Mouse (Mus musculus) spleen, adult 2 months (tissue): Measurements from ENCODE around the gene Kif26a. TPM values are rescaled to one million over a fixed set of nuclear protein-coding genes. Genes with fewer than 3 reads are reported as not detected.

Experiments
- DNase-seq, 2 experiments: peaks; one replicate each; pipeline versions ENCODE4 v3.0.0 to v3.0.0-alpha.2; 2012 to 2021; ENCODE audit warnings: low spot score in 2 of 2, low read depth in 1 of 2
- H3K27ac ChIP-seq: fragments of 200-500 bp; 2 replicates; pipeline ENCODE4 v1.5.1; 2012; ENCODE audit warnings: low read length, inconsistent platforms; ENCODE audit not compliant: insufficient read depth
- H3K27me3 ChIP-seq: fragments of 200-500 bp; 2 replicates; pipeline ENCODE4 v1.6.1; 2012; ENCODE audit warnings: mild to moderate bottlenecking, moderate library complexity, low read length, inconsistent platforms; ENCODE audit not compliant: control insufficient read depth, insufficient read depth
- H3K36me3 ChIP-seq: fragments of 200-500 bp; 2 replicates; pipeline ENCODE4 v1.6.1; 2012; ENCODE audit warnings: mild to moderate bottlenecking, low read length, inconsistent platforms; ENCODE audit not compliant: control insufficient read depth, insufficient read depth
- H3K4me1 ChIP-seq: fragments of 200-500 bp; 2 replicates; pipeline ENCODE4 v1.6.1; 2011; ENCODE audit warnings: inconsistent platforms; ENCODE audit not compliant: control insufficient read depth, insufficient read depth, insufficient read length
- H3K4me3 ChIP-seq: fragments of 200-500 bp; 2 replicates; pipeline ENCODE4 v1.5.1; 2011; ENCODE audit warnings: mild to moderate bottlenecking, inconsistent platforms; ENCODE audit not compliant: insufficient read depth, insufficient read length; ENCODE audit errors: extremely low read depth
- CTCF ChIP-seq: fragments of 200-500 bp; IDR thresholded peaks from 2 replicates; pipeline ENCODE4 v1.5.1; 2011; ENCODE audit warnings: mild to moderate bottlenecking, inconsistent platforms; ENCODE audit not compliant: insufficient read depth, insufficient read length, insufficient replicate concordance; ENCODE audit errors: extremely low read depth
- POLR2A ChIP-seq: fragments of 200-500 bp; IDR thresholded peaks from 2 replicates; pipeline ENCODE4 v1.6.1; 2011; ENCODE audit warnings: low read depth, low read length, inconsistent platforms
- WGBS: fragments of 180-500 bp; shearing (Covaris S2); methylation state at CpG from one replicate; pipeline ENCODE4 v1.1.7; 2018; 5-methylcytosine and 5-hydroxymethylcytosine counted together
- polyA plus RNA-seq: library from polyadenylated mRNA; depleted of rRNA; stranded (reverse); fragments of >200 nt; gene quantifications from 2 replicates; pipeline ENCODE4 v1.2.3, GENCODE M21; 2012

The Kif26a gene
- polyA plus RNA-seq, 1 experiment = 1.8 TPM

GRCm38 (mm10) chr12:112153597-112153996 is 7.6 kb downstream of the Kif26a start:
- TF ChIP-seq CTCF = no peak
- no peak for TF ChIP-seq POLR2A
- H3K27me3 ChIP-seq = no peaks in the 10 kb centered on the region
- H3K4me1 ChIP-seq = no peaks in the 10 kb centered on the region
- H3K4me3 ChIP-seq = no peak overlapping the region
- H3K27ac ChIP-seq = no peak overlapping the region
- H3K36me3 ChIP-seq = no peaks in the 10 kb centered on the region
- DNase-seq = no peak
- 88% methylated on average over 12 of the region's 12 CpGs for WGBS

DNA sequence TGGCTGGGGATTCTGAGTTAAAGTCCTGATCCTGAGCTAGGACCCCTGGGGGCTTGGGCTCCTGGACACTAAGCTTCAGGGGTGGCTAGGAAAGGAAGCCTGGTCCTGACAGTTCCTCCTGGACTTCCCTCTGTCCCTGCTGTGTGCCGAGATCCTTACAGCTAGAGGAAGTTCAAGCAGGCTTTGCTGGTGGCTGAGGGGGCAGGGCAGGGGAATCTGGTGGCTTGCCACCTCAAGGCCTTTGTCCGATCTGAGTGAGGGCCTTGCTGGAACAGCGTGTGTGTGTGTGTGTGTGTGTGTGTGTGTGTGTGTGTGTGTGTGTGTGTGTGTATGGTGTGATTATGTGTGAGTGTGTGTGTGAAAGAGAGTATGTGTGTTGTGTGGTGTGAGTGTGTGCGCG is 8.5 kb downstream of the Kif26a start:
- no peak for TF ChIP-seq POLR2A
- TF ChIP-seq CTCF = no peak
- no peak overlapping the region for H3K4me3 ChIP-seq
- WGBS = 49% methylated on average over 5 of the region's 5 CpGs
- H3K27ac ChIP-seq = no peak overlapping the region
- no peaks in the 10 kb centered on the region for H3K27me3 ChIP-seq
- H3K36me3 ChIP-seq = no peaks in the 10 kb centered on the region
- no peaks in the 10 kb centered on the region for H3K4me1 ChIP-seq
- DNase-seq = no peak

DNA sequence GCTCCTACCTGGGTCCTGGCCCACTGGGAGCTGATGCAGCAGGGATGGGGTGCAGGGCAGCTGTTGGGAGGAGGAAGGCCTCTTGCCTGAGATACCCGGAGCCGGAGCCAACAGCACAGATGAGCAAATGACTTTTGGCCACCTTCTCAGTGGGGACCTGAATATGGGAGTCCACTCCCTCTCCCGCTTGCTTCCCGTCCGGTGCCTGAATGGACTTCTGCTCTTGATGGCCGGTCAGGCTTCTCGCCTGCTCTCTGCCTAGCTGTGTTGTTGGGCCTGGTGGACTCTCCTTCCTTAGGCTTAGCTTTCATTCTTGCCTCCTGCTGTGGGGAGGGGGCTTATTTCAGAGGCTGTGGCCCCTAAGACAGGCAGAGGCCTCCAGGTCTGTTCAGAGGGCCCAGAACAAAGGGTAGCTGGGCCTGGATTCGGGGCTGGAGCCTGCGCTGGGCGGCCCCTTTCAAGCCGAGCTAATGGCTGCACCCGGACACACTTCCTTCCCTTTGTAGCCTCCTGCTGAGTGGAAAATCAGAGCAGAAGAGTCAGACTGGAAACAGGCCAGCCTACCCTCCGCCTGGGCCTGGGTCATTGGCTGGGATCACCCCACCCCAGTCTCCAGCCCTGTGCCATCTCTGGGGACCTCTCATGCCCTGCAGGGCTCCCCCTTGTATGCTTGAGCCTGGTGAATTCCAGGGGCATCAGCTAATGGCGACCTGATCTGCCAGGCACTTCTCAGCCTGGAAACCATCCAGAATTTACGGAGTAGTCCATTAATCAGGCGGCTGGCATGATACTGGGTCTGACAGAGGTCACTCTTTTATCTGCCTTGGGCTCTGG is 9.4 kb downstream of the Kif26a start:
- no peaks in the 10 kb centered on the region for H3K4me1 ChIP-seq
- no peak overlapping the region for H3K27ac ChIP-seq
- H3K36me3 ChIP-seq = no peaks in the 10 kb centered on the region
- TF ChIP-seq POLR2A (no peak), CTCF (no peak)
- 89% methylated on average over 16 of the region's 16 CpGs for WGBS
- DNase-seq = no peak
- no peaks in the 10 kb centered on the region for H3K27me3 ChIP-seq
- H3K4me3 ChIP-seq = no peak overlapping the region

- H3K36me3 ChIP-seq = no peaks in the 10 kb centered on the region
- no peak overlapping the region for H3K27ac ChIP-seq
- H3K4me3 ChIP-seq = no peak overlapping the region
- no peak for DNase-seq
- H3K27me3 ChIP-seq = no peaks in the 10 kb centered on the region
- 83% methylated on average over 6 of the region's 6 CpGs for WGBS
- TF ChIP-seq CTCF (no peak), POLR2A (no peak)
- H3K4me1 ChIP-seq = no peaks in the 10 kb centered on the region
Observed at GRCm38 (mm10) chr12:112156804-112157203, 10.8 kb downstream of the Kif26a start.

GRCm38 (mm10) chr12:112158246-112158645 is 12.2 kb downstream of the Kif26a start:
- Histone ChIP-seq H3K36me3 (no peaks in the 10 kb centered on the region), H3K27me3 (no peaks in the 10 kb centered on the region), H3K4me3 (no peak overlapping the region), H3K27ac (no peak overlapping the region), H3K4me1 (no peaks in the 10 kb centered on the region)
- DNase-seq = no peak
- 84% methylated on average over 8 of the region's 8 CpGs for WGBS
- TF ChIP-seq POLR2A (no peak), CTCF (no peak)

DNA sequence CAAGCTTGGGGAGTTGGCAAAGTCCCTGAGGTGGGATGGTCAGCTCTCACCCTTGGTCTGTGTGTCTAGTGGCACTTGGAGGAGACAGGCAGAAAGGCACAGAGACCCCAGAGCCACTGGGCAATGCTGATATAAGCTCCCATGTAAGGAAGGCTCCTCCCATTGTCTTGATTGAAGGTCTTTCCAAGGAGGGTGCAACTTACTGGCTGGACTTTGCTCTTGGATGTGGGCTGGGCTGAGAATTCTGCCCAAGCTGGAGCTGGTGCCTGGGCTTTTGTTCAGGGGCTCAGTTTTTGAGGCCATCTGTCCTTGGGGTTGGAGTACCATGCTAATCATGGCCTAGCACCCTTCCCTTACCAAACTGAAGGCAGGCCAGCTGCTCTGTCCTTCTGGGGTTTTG is 12.8 kb downstream of the Kif26a start:
- Histone ChIP-seq H3K4me1 (no peaks in the 10 kb centered on the region), H3K27ac (no peak overlapping the region), H3K27me3 (no peaks in the 10 kb centered on the region), H3K4me3 (no peak overlapping the region), H3K36me3 (no peaks in the 10 kb centered on the region)
- DNase-seq = no peak
- TF ChIP-seq POLR2A (no peak), CTCF (no peak)

- H3K4me1 ChIP-seq = no peaks in the 10 kb centered on the region
- TF ChIP-seq POLR2A (no peak), CTCF (no peak)
- H3K27me3 ChIP-seq = no peaks in the 10 kb centered on the region
- H3K36me3 ChIP-seq = no peaks in the 10 kb centered on the region
- WGBS = 82% methylated on average over 16 of the region's 16 CpGs
- no peak overlapping the region for H3K4me3 ChIP-seq
- DNase-seq = no peak
- H3K27ac ChIP-seq = no peak overlapping the region
Observed at GRCm38 (mm10) chr12:112163981-112164839, 18.2 kb downstream of the Kif26a start.
